Mouse (Mus musculus): Measurements from ENCODE around the gene Slit3. TPM values are rescaled to one million over a fixed set of nuclear protein-coding genes. Genes with fewer than 3 reads are reported as not detected.

Slit3 gene
- total RNA-seq, 2 experiments from 2014 or later, result 0.04 TPM; not detected in 1

DNA sequence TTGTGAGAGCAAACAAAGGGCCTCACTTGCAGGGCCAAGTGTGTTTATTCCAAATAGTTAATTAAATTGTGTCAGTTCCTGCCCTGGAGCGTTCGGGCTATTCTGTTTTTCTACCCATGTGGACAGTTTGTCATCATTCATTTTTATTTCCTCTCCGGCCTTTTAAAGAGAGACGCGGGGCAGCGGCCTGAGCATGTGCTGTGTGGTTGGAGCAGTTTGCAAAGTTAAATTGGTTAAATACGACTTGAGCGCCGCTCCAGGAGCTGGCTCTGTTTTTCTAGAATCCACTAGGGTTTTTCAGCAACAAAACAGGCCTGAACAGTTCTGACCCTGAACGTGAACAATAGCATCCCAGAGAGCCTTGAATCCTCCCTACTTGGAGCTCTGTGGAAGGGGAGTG, 152.4 kb downstream of the Slit3 start:
- ATAC-seq (ENCODE audit: poor library complexity, severe bottlenecking), result no peak

DNA sequence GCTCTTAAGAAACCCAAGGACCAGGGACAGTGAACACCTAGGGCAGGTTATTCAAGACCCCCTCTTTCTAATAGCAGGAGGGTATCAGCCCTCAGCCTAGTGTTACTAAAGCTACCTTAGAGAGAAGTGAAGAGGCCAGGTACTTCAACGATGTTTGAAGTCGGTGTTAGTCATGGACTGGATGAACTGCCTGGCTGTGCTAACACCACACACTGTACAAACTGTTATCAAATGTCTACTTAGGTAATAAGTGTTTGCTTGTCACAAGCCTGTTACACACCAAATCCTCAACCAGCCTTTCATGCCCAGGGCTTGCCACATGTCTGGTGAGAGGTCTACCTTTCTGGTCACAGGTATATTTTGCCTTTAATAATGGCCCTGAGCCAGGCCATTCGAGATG, 153.0 kb downstream of the Slit3 start:
- no peak for ATAC-seq (ENCODE audit: poor library complexity, severe bottlenecking)

DNA sequence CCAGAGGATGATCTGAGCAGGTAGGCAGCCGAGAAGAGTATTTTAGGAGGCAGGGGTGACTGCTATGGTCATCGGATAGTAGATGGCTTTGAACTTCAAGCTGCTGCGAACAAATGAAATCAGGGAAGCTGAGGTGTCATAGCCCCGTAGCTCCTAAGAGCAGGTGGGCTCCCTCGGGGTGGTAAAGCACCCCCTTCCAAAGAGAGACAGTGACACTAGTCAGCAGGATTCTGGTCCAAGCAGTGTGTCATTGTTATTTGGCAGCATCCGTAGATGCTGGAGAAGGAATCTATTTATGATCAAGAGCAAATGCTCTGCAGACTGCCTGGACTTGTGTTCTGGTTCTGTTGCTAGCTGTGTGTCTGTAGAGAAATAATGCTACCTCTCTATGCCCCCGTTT, 154.3 kb downstream of the Slit3 start:
- no peak for ATAC-seq (ENCODE audit: poor library complexity, severe bottlenecking)

DNA sequence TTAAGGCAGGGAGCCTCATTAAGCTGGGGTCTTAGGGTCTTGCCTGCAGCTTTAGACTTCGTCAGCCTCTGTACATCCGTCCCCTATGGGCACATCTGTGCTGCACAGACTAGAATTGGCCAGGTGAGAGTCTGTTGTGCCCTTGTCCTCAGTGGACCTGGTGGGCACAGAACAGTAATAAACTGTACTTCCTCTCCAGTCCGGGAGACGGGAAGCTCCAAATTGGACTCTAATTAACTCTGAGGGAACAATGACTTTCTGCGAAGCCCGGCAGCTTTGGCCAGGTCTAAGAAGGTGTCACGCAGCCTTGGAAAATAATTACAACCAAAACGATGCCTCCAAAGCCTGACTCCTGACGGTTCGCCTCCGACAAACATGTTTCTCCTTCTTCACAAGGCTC, 155.0 kb downstream of the Slit3 start:
- ATAC-seq (ENCODE audit: poor library complexity, severe bottlenecking), result no peak

DNA sequence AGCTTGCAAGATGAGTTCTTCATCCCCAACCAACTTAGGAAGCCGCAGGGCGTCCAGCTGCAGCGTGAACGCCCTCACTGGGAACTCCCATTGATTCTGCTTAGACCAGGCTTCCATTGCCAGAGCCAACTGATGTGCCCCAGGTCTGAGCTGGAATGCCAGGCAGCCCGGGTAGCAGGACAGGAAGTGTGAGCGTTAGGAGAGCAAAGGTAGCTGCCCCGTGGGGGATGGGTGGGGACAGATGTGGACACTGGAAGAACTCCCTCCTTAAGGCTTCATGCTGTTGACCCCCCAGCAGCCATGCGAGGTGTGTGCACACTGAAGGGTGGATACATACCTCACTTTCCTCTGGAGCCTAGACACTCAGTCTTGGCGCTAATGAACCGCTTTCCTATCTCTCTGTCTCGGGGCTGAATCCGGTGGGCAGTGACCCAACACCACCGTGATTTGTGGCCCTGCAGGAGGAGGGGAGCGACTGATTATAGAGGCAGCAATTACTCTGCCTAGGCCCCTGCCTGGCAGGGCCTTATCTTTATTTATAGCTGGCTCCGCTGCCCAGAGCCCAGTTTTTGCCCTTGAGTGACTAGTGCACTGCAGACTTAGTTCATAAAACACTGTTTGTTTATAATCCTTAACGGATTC, 157.2 kb downstream of the Slit3 start:
- no peak for ATAC-seq (ENCODE audit: poor library complexity, severe bottlenecking)

DNA sequence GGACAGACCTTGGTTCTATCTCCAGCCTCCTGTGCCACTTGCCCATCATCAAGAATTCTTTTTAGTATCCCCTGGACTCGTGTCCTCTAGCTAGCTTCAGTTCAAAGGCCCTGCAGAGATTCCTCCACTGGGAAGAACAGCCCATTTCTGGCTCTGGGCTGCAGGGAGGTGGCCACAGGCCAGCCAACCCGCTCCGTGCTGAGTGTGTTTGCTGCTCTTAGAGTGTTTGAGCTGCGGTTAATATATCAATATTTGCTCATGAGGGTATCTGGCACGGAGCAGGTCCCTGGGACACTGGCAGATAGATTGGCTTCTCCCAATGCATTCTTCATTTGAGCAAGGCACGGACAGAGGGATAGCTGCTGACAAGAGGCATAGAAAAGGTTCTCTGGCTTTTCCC, 159.8 kb downstream of the Slit3 start:
- no peak for ATAC-seq (ENCODE audit: poor library complexity, severe bottlenecking)

DNA sequence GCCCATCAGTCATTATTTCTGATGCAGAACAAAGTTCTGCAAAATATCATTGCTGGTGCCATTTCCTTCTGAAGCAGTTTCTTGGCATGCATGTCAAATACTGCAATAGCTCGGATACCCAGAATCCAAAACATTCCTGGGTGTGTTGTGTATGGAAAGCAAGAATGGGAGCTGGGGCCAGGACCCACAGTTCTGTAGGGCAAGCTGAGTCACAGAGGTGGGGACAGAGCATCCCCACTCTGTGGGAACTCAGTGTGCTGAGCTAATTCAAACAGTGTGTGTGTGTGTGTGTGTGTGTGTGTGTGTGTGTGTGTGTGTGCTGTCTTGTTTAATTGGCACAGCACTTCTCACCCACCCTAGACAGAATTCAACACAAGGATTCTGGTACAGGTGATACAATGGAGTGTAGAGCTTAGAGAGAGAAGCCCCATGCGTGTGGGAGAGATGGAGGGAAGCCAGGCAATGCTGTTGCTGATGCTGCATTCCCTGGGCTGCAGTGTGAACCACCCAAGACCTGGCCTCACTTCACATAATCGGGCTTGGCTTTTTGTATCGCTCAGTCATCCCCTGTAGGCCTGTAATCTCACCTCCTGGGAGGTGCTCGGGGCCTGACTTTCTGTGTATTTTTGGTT, 161.1 kb downstream of the Slit3 start:
- no peak for ATAC-seq (ENCODE audit: poor library complexity, severe bottlenecking)

DNA sequence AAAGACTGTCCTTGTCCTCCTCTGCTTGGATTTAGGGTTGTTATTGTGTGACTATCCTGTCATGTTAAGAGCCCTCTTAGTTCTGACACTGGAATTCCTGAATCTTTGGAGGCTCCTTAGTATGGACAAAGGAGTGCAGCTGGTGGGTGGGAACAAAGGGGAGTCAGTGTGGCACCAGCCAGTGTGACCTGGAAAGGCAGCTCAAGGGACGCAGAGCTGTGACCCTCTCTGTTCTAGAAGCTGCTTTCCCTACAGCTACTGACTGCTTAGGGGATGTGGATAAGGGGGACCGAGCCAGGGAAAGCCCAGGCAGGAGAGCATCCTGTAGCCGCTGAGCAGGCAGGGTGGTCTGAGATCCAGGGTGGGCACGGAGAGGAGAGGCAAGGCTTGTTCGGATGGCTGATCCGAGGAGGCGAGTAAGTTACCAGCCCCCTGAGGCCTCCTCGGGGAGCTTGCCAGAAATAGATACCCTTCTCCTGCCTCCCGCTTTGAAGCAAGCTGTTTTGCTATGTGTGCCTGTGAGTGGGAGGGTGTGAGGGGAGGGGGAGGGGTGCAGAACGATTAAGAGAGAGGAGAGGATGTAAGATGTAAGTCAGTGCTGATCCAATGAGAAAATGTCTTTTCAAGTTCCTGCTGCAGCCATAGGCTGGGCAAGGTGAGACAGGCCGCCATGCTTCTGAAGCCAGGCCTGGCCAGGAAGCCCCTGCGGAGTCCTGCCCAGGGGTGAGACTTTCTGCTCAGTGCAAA, 162.0 kb downstream of the Slit3 start:
- no peak for ATAC-seq (ENCODE audit: poor library complexity, severe bottlenecking)

DNA sequence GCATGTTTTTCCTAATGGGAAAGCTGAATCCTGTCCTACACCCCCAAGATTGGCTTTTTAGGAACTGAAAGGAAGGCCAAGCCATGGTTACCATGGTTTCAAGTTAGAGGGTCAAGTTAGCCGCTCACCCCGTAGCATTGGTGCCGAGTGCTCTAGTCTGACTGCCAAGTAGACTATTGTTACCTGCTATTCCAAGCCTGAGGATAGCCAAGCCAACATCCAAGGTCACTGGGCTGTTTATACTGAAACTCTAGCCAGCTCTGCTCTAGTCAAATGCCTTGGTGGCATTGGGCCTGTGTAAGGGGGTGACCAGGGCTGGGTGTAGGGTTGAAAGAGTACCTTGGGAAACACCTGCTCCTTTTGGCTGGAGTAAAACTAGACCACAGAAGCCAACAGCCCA, 162.7 kb downstream of the Slit3 start:
- ATAC-seq (ENCODE audit: poor library complexity, severe bottlenecking), result no peak

DNA sequence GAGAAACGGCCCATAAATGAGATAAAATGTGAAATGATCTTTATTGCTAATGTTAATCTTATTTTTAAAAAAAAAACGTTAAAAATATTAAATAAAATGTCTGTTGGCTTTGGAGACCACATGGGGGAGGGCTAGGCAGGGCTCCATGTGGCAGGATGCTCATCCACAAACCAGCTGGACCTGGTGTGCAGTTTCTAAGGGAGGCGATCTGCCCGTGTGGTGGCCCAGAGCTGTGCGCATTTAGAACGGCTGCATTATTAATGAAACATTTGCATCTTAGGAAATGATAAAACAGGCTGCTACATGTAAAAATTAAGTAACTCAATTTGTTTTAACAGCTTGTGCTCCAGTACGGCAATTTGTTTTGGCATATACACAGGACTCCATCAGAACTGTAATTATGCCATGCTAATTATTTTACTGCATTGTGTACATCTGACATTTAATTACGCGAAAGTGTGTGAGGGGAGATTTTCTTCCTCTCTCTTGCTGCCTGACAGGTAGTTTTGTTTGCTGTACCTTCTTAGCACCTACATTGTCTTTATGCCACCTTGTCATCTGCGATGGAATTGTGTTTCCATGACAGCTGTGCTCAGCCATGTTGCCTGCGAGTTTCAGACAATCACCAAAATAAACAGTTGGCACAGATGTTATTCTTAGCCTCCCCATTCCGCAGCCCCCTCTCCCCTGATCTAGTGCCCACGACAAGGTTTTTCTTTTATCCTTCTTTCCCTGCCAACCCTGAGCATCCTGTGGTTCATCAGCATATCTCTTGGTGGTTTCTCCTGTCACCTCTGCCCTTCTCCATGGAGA, 165.8 kb downstream of the Slit3 start:
- ATAC-seq (ENCODE audit: poor library complexity, severe bottlenecking), result no peak

DNA sequence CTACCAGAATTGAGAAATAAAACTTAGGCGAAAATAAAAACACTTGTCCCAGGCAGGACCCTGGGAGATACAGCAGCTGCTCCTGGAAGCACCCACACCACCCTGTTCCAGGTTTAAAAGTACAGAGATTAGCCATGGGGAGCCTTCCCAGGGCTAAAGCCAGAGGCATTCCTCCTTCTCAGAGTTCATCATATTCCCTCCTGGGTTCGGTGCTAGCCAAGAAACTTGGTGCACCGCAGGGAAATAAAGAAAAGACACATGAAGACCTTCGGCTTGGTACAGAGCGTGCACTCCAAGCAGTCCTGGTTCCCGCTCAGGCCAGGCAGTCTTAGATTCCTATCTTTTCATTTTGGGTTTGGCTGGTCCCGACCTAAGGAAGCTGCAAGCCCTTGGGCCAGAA, 167.0 kb downstream of the Slit3 start:
- no peak for ATAC-seq (ENCODE audit: poor library complexity, severe bottlenecking)

DNA sequence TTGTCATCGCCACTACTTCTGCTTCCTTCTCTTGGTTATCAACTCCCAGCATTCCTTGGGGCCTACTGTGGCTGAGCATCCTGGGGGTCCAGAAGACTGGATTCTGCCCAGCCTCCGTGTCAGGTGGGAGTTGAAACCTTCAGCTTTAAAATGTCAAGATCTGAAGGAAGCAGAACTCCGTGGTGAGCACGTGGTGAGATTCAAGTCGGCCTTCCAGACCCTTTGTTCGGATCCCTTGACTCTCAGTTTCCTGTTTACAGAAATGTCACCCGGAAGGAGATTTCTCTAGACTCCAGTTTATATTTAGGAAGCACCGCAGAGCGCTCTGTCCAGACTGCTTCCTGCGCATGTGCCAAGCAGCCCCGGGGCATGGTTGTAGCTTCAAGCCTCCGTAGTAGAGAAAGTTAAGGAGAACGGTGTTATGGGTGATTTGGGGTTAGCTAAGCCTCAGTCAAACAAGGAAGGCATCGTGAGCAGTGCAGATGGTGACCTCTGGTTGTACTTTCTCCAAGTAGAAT, 167.8 kb downstream of the Slit3 start:
- no peak for ATAC-seq (ENCODE audit: poor library complexity, severe bottlenecking)

DNA sequence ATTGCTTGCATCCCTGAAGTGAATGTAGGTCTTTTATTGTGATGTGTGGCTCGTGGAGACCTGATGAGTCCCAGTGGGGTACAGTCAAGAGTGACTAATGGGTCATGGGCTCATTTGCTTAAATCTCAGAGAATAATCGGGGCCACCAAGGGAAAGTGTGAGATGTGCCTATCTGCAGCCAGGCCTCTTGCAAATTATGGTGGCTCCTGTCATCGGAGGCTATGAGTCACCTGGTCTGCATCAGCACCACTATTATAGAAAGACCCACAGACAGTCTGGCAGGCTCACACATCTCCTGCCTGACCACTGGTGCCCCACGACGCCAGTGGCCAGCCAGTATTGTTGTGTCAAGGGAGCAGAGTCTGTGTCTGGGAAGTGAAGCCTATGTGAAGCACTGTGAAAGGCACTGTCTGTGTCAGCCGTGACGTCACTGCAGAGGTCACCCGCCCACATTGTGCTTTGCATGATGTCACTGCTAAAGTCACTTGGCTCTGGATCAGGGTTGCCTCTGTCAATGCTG, 171.3 kb downstream of the Slit3 start:
- ATAC-seq (ENCODE audit: poor library complexity, severe bottlenecking), result no peak

DNA sequence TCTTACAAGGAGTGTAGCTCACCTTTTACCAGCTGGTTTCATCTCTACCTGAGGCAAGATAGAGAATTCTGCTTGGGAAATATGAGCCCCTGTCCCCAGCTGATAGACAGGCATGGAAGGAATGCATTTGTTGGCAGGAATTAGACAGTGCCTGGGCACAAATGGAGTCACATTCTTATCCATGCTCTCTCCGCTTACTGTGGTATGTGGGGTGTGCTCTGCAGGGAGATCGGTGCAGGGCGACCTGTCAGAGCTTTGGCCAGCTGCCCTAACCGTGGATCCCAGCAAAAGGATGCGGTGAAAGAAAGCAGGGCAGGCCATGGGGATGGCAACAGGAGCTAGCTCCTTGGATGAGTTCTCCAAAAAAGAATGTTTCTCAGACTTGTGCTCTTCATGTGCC, 172.2 kb downstream of the Slit3 start:
- no peak for ATAC-seq (ENCODE audit: poor library complexity, severe bottlenecking)

DNA sequence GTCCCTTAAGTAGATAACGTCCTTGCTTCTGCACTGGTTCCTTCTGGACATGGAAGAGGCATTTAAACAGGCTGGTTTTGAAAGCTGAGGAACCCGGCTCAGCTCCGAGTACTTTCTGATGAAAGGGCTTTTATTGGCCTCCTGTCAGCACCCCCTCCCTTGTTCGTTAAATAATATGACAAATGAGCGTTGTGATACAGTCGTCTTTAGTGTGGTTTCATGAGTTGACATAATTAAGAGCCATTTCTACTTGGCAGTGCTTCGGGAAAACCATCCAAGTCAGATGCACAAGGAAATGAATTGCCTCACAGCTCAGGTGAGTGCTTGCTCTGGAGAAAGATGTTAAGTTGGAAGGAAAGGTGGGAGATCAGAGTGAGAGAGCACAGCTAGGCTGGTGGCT, 173.6 kb downstream of the Slit3 start:
- no peak for ATAC-seq (ENCODE audit: poor library complexity, severe bottlenecking)

DNA sequence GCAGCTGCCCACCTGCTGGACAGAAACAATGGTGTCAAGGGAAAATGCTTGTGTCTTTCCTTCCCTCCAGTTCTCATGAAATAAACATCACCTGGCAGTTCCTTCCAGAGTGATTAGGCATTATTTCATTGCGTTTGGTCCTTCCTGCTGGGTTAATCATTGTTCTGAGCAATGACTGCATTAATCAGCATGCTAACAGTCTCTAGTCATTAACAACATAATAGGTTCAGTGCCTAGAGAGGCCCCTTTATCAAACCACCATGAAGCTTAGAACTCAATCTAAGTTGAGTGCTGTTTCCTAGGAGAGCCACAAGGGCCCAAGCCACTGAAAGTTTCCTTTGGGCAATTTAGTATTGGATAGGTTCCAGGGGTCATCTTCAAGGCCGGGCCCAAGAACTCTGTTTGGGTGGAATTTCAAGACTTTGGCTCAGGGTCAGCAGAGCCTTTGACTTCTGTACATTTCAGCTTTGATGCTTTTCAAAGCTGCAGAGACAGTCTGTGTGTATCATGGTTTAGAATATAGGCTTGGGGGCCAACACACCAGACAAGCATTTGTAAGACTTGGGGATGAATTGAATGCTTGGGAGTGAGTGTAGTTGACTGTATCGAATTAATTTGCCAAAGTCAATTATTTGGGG, 174.3 kb downstream of the Slit3 start:
- ATAC-seq (ENCODE audit: poor library complexity, severe bottlenecking), result no peak

DNA sequence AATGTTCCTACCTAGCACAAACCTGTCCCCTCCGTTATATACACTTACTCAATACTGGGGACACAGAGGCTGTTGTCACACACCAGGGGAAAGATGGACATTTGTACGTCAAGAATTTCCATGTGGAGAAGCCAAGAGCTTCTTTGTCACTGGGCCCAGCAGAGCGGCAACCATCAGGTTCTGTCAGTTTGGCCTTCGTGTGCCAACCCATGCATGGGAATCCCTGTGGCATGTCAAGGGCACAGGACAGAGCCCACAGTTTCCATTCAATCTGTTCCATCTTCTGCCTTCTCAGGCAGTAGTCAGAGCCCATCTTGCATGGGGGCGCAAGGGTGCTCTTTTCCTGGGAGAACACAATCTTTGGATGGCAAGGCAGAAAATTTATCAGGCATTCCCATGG, 175.8 kb downstream of the Slit3 start:
- no peak for ATAC-seq (ENCODE audit: poor library complexity, severe bottlenecking)

DNA sequence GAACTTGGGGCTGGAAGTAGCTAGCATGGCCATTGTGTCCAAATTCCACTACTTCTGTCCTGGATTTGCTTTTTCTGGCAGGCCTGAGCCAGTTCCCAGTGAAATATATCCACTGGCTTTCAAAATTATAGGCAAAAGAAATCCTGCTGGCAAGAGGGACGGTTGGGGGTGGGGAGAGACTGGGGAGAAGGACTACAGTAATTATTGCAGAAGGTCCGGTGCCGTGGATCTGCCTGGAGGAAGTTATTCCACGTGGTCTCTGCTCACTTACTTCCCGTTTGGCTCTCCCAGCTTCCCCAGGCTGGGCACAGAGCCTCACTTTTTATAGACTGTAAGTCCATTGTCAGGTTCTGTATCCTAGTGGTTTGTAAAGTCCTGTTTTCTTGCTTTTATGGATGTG, 176.3 kb downstream of the Slit3 start:
- ATAC-seq (ENCODE audit: poor library complexity, severe bottlenecking), result no peak

DNA sequence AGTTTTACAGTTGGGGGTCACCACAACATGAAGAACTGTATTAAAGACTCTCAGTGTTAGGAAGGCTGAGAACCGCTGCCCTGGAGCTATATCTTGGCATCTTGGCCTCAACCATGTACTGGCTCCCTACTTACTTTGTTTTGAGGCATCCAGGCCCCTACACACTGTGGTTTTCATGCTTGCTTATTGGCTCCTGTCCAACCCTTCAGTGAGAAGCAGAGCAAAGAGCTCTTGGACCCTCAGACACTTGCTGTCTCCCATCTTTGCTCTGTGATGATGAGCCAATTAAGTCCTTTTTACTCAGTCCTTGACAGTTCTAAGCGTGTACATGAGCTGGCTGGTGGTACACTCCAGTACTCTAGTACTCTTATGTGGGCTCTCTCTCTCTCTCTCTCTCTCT, 177.5 kb downstream of the Slit3 start:
- no peak for ATAC-seq (ENCODE audit: poor library complexity, severe bottlenecking)

DNA sequence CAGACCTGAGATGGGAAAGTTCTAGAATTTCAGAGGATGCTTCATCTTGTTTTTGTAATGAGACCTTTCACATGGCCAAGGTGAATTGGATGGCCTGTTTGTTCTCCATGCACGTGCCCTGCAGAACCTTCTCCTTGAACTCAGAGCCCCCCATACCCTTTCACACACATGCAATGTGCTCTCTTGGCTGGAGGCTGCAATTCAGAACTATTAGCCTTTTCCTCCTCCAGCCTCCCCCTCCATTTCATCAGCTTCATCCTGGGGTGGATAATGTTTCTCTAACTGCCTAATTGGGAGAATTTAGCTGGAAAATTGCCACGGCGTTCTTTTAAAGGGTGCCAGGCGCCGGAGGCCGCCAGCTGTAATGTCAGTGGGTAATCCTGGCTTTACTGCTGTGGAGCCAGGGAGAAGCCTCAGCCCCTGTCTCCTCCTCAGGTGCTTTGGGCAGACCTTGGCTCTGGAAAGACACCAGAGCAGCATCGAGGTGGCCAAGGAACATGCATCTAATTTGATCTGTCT, 178.9 kb downstream of the Slit3 start:
- ATAC-seq (ENCODE audit: poor library complexity, severe bottlenecking), result no peak
